Mouse (Mus musculus) urinary bladder, postnatal 36 days (tissue): Measurements from ENCODE around the gene Fam71f2.

Experiments
- DNase-seq, 2 experiments: peaks; one replicate each; pipeline ENCODE4 v3.0.0; 2022; ENCODE audit warnings: low spot score in 2 of 2, mixed read lengths in 1 of 2

Gene Fam71f2

DNA sequence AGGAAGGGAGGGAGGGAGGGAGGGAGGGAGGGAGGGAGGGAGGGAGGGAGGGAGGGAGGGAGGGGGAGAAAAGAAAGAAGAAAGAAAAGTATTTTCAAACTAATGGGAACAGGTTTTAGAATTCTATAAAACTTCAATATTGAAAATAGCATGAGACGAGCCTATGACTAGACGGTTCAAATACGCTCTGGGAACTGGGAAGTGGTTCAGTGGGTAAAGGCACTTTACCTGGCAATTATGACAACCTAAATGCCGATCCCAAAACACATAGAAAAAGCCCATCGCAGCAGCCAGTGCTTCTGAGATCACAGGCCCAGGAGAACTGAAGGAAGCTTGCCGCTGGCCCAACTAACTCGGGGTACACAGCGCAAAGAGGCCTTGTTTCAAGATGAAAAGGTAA lies at the start of gene Fam71f2:
TSS of gene Fam71f2 (plus strand) at position 301 of the 400 bp plus-strand sequence.
- no peak for DNase-seq

DNA sequence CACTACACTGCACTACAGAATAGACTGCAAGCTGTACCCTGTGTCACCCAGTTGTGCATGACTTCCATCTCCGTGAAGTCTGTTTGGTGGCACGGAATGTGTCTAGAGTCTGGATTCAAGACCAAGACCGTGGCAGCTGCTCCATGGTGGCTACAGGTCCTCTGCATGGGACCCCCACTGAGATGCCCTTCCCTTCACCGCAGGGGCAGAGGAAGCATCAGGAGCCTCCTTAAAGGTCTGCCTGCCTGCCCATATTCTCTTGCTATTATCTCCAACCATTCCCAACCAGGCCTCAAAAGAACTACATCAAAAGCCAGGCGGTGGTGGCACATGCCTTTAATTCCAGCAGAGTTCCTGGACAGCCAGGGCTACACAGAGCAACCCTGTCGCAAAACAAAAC lies 49.0 kb upstream of the Fam71f2 start:
- no peak for DNase-seq

DNA sequence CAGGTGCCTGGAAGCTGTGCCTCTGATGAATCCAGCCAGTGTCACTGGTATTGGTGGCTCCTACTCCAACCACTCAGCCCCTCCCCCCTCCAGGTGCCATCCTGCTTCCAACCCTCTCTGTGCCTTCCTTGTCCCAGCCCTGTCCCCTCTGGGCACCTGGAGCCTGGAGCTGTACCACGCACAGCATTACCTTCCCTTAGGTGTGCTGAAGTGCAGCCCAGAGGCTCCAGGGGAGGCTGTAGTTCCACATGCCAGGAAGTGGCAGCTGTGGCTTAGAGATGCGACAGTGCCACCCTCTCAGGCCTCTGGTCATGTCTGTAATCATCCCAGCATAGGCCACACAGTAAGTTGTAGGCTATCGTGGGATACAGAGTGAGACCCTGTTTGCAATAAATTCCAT lies 47.6 kb upstream of the Fam71f2 start:
- no peak for DNase-seq

DNA sequence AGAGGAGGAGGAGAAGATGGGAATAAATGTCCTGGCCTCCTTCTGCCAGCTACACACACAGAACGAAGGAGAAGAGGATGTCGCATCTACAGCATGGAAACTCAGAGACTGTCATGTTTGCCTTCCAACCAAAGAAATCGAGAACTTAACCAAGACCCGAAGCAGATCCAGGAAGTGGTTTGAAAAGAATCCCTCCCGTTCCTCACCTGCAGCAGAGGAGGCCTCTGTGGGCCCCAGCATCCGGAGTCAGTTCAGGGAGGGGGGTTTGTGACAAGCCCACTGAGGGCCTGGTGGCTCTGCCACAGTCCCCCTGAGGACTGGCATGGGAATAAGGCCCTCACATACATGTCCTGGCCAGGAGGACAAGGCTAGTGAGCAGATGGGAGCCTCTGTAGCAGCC lies 47.1 kb upstream of the Fam71f2 start:
- DNase-seq = no peak

DNA sequence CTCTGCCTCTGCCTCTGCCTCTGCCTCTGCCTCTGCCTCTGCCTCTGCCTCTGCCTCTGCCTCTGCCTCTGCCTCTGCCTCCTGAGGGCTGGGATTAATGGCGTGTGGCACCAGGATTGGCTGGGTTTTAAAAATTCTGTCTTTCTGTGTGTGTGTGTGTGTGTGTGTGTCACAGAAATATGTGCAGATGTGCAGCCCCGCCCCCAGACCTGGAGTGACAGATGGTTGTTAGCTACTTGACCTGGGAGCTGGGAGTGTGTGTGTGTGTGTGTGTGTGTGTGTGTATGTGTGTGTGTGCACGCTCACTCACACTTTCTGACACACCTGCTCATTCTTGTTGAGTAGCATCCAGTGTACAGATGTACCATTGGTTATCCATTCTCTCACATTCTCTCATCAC lies 45.7 kb upstream of the Fam71f2 start:
- DNase-seq = no peak

DNA sequence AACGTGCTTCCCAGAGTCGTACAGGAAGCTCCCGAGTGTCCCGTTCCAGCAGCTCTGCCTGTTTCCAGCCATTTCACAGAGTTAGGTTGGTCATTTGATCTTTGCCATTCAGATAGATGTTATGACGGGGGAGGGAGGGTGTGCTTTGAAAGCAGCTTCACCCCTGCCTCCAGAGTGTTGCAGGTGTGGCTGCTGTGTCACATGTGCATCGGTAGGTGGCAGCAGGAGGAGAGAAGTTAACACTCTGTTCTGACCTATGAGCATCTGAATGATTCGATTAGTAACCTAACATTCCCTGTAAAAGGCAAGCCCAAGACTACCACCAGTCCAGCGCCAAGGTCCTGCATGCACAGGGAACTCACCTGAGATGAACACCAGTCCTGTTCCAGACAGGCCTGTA lies 45.1 kb upstream of the Fam71f2 start:
- DNase-seq = no peak

DNA sequence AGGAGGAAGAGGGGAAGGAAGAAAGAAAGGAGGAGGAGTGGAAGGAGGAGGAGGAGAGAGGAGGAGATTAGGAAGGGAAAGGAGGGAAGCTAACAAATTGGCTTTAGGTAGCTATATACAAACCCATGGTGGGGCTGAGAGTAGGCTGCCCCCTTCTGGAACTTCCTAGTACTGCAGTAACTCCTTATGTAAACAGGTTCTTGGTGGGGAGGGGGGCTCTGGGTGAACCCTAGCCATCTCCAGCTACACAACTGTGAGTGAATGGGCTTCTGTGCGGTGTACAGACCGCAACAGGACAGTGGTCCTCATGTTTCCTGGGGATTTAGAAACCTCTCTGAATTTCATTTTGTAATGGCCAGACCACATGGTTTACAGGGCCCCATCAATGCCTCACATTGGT lies 38.6 kb upstream of the Fam71f2 start:
- peak in 1 of 2 experiments; percentile 24 for DNase-seq

DNA sequence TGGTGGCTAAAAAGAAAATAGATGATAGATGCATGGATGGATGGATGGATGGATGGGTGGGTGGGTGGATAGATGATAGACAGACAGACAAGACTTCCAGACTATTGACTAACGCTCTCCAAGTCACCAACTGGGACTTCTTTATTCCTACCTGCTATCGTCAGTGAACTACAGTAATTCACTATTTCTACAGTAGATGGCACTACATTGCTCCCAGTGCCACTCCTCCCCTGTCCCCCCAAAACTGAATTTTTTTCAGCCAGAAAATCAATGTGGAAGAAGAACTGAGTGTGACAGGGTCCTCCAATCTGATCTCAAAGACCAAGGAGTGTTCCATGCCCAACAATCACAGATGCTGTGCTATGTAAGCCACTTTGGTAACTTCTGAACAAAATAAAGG lies 37.7 kb upstream of the Fam71f2 start:
- no peak for DNase-seq

DNA sequence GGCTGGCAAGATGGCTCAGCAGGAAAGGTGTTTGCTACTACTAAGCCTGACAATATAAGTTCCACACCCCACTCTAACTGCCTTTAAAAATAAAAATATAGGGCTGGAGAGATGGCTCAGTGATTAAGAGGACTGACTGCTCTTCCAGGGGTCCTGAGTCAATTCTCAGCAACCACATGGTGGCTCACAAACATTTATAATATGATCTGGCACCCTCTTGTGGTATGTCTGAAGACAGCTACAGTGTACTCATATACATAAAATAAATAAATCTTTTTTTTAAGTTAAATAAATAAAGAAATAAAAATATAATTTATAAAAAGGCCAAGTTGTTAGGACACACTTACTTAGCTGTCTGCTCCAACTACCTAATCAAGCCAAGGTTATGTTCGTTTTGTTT lies 37.1 kb upstream of the Fam71f2 start:
- DNase-seq = no peak

DNA sequence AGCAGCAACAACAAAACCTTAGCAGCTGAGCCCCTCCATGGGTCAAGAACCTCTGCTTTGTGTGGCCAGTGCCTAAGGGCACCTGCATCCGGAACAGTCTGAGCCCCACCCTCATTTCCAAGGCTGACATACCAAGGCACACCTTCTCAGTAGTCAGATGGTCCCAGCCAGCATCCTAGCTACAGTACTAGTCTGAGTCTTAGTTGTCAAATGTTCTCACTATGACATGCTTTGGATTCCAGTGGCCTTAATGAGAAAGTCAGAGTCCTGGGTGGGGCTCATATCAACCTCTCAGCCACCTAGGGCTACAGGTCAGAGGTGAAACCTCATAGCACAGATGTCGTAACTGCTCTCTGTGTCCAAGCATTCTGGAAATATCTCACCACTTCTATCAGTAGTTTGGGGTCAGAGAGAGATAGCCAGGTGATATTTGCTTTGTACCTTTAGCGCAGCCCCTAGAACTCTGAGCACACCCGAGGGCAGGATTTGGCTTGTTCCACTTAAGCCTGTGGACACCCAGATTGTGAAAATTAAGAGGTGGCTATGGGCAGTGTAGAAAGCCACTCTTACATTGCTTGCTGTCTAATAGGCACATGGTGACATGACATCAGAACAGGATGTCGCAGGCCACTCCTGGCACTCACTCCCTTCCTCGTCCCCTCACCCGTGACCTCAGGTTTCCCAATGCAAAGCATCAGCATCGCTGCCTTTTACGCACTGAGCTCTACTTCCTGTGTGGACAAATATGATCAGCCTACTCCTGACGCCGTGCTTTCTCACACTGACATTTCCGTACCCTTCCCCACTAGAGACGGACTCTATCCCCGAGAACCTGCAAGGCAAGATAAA lies 33.9 kb upstream of the Fam71f2 start:
- no peak for DNase-seq

DNA sequence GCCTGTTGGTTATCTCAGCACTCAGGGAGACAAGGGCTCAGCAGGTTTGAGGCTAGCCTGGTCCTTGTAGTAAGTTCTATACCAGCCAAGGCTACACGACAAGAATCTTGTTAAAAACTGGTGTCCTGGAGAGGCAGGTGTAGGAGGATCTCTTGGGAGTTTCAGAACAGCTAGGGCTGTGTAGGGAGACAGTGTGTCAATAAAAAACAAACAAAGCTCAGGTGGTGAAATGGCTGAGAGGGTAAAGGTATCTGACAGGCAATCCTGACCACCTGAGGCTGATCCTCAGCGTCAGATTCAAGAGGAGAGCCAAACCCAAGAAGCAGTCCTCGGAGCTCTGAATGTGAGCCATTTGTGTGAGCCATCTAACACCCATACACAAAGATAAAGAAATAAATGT lies 33.2 kb upstream of the Fam71f2 start:
- no peak for DNase-seq

DNA sequence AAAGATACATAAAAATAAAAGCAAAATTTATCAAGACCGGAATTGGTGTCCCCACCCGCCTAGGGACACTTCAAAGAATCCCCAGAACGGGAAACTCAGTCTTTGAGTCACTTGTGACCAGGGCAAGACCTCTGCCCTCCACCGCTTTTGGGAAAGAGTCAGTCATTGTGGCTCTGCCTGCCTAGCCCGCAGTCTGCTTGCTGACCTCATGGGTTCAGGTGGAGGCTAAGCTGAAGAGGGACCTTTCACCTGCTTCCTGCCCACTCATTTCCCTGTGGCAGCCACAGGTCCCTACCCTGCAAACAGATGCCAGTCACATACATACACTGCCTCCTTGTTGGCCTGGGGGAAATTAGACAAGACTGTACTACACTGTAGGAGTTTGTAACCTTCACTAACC lies 32.8 kb upstream of the Fam71f2 start:
- DNase-seq = peak; percentile 25 to 29

DNA sequence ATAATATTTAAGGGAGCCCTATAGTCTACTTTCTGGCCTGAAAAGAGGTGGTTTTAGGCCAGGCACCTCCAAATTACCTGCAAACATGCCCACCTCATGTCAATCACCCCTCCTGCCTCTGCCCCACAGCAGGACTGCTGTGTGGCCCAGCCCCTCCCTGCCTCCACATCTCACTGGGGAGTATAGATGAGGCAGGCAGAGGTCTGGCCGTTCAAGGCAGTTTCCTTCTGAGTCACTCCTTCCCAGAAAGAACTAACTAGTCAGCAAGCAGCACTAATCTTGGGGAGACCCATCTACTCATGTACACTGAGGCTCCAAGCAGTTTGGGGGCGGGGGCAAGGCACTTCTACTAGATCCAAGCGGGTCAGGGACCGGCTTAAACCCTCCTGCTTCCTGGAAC lies 32.3 kb upstream of the Fam71f2 start:
- no peak for DNase-seq

DNA sequence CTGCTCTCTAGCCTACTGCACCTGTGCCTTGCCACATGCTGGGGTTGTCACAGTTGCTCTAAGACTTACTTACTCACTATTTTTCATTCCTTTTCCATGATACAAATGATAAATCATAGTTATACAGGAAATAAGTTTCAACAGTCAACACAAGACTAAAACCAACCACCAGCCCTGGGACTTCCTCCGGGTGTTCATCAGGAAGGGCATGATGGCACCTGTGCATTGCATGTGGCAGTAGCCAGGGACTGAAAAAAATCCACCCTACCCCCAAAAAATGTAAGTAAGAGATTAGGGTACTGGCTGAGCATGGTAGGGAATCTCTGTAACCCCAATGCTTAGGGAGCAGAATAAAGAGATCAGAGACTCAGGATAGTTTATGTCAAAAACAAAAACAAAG lies 20.0 kb upstream of the Fam71f2 start:
- DNase-seq = no peak

DNA sequence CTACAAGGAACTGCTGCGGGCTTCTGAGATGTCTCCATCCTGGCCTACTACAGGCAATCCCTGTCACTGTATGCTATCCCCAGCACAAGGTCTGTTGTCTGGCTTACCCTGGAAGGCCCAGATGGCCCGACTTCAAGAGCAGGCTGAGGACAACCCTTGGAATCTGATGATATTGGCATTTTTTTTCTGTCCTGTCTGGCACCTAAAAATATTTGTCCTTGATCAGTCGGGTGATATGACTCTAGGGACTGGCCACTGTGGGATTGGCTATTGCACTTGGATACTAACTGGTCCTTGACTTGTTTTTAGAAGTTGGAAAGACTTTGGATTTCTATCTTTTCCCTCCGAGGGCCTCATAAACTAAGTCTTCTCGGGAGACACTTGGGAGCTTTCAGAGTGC lies 17.6 kb upstream of the Fam71f2 start:
- no peak for DNase-seq

DNA sequence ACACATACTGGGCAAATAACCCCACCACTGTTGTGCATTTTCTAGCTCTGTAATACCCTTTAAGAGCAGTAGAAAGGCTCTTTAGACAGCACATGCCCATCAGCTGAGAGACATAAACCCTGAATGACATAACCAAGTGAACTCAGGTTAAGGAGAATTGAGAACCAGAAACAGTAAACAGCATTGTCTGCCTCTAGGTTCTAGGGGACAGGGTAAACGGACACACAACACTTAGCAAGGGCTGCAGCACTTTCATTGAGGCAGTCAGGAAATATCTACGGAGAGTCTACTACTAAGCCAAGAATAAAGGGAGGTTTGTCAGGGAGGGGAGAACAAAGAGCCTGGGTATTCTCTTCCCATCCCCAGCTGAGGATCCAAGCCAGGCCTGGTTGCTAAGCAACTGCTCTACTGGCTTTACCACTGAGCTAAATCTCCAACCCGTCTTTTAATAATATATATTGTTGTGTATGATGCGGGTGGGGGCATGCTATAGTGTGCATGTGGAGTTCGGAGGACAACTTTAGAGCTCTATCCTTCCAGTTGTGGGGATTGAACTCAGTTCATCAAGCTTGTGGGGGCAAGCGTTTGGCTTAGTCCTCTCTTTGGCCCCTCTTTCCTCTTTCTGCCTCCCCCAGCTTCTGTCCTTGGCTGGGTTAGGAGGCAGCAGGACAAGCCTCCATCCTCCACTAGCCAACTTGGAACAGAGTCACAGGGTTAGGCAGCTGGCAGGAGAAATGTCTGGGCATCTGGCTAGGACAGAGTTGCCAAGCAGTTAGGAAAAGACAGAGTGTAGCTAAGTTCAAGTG lies 15.5 kb upstream of the Fam71f2 start:
- peak in 1 of 2 experiments; percentile 62 for DNase-seq

DNA sequence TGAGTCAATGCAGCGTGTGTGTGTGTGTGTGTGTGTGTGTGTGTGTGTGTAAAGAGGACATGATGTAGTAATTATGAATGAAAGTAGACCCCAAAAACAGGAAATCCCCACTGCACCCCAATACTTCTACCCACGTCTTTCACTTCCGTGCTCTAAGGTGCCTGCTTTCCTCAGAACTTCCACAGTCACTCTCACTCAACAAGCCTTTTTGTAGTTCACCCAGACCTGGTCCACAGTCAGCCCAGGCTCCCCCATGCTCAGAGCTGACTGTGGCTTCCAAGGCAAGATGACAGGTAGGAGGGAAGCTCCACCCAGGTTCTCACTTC lies 15.0 kb upstream of the Fam71f2 start:
- no peak for DNase-seq

DNA sequence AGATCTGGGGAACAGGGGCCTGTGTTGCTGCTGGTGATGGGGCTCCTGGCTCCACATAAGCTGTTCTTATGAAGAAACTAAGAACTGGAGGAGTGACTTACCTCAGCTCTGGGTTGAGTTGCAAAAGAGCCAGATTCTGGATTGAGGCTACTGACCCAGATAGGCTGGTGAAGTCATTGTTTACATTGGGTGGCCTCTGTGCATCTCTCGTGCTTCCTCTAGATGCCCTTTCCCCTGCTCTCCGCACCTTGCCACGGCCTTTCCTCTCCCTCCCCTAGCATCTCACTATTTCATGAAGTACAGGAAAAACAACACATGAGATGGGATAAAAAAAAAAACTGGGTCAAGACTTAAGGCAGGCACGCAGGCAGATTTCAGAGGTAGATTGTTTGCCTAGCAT lies 12.5 kb upstream of the Fam71f2 start:
- no peak for DNase-seq

DNA sequence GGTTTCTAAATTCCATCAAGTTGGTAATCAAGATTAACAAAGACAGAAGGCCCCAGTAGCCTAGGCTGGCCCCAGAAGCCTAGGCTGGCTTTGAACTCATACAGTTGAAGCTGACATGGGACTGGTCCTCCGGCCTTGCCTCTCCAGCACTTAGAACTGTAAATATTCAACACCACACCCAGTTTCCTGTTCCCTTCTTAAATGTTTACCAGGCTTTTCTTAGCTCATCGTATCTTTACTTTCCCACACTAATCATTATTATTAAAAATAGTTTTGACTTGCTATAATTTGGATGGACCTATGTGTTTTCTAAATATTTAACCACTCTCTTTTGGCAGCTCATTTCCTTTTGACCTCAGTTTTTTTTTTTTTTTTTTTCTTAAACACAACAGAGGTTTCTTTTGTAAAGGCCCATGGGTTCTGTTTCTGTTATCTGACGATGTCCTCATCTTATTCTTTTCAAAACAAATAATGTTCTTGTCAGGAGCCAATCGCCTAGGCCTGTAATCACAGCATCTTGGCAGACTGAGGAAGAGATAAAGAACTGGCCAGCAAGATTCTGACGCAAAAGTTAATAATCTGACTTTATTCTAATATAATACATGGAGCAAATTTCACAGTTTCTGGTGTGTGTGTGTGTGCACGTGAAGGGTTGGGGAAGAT lies 10.3 kb upstream of the Fam71f2 start:
- no peak for DNase-seq

DNA sequence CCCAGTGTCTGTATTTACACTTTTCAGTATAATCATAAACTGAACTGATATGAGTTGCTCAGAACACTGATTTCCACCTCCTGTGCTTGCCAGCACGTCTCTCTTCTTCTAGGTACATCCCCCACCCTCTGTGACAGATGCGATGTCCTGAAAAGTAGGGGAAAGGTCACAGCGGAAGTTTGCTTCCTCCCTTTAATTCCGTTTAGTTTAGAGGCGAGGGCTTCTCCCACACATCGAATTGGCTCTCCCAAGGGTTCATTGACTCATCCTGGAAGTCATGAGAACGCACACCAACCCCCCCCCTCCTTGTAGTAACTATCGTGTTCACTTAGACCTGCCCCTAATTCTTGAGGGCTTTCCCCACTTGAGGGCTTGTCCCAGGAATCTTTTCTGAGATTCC lies 8.4 kb upstream of the Fam71f2 start:
- peak in 1 of 2 experiments; percentile 20 for DNase-seq

DNA sequence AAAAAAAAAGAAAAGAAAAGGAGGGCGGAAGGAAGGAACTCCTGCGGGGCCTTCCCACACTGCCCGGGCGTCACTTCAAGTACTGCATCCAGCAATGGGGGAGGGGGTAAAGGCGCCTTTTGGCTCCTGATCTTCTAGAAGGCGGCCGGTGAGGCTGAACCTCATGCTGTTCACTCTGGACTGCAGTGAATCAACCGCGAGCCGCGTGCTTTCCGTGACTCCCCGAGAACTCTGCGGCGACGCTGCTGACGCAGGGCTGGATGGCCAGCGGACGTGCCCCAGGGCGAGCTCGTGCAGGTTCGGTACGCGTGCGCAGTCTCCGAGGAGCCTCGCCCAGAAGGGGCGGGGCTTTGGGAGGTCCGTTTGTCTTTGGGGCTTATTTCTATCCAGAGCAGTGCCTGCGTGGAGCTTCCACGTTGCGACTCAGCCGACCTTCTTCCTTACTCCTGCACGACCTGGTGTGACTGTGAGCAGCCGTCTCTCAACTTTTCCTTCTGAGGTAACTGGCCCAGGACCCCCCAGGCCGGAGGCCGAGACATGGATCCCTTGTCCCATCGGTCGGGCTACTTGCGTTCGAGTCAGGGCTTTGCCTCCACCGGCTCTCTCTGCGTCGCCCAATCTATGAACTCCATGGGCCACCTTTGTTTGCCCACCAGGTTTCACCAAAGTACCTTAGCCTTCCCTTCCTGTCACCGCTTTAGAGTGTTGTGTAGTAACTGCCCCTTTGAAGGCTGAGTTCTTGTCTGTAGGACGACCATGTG lies 6.9 kb upstream of the Fam71f2 start, which contains the start of gene Hilpda:
TSS of gene Hilpda (plus strand) at position 177 of the 761 bp plus-strand sequence.
- peak; percentile 87 to 94 for DNase-seq

DNA sequence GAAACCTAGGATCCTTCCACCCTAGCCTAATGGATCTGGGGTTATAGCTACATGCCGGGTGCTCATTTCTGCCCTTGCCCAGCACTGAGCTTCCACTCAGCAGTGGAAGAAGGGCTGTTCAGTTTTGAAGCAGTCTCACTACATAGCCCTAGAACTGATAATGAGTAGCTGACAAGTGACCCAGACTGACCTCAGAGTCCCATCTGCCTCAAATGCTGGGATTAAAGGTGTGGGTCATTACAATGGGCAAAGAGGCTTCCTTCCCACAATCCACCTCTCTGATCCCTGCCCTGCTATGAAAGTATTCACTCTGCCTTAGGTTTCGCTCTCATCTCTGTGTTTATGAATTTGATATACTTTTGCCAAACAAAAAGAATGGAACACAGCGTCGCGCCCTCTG lies 2.6 kb upstream of the Fam71f2 start:
- DNase-seq = no peak
